Mouse (Mus musculus): ENCODE results near the gene Fbxo36.

Fbxo36 gene

DNA sequence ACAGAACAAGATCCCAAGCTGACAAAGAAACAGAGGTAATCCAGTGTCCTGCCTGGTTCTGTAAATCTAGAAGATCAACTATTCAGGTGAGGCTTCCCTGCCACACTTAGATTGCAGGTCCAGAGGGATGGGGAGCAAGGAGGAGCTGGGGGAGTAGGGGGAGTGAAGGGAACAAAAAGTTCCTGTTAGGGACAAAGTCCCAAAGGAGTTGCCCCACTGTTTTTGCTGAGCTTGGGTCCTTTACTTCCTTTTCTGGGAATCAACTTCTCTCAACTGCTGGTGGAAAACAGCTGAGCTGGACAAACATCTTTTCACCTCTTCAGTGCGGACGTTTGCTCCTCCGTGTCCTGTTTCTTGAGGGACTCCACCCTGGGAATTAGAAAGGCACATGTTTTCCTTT, 106.3 kb downstream of the Fbxo36 start:
- ATAC-seq (ENCODE audit: low TSS enrichment): no peak

DNA sequence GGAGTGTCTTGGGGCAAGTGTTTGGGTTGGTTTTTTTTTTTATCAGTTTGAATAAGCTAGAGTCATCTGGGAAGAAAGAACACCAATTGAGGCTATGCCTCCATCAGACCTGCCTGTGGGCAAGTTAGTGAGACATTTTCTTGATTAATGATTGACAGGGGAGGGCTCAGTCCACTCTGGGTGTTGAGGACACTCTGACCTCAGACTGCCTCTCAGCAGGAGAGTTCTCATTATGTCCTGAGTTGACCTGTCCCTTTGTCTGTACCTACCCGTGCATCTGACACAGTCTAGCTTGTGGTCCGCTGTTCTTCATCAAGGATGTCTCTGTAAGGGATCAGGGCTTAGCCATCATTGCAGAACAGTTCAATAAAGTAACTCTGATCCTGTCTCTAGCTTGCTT, 107.7 kb downstream of the Fbxo36 start:
- no peak for ATAC-seq (ENCODE audit: low TSS enrichment)
